Mouse (Mus musculus) midbrain, postnatal 0 days (tissue): ENCODE measurements around the gene Myoz1. TPM values are rescaled to one million over a fixed set of nuclear protein-coding genes. Genes with fewer than 3 reads are reported as not detected.
A peak's percentile ranks its signal among the peaks of the same experiment; 100 is the strongest.

ENCODE experiments used
- ATAC-seq: fragments of 200-750 bp; cut with Nextera tagmentation; 2 replicates; pipeline ENCODE4 v1.8.0; 2017; ENCODE audit warnings: moderate number of reproducible peaks, mild to moderate bottlenecking, moderate TSS enrichment, moderate library complexity; ENCODE audit not compliant: low FRiP score
- DNase-seq: peaks from one replicate; pipeline ENCODE4 v3.0.0-alpha.2; 2015; ENCODE audit warnings: low spot score
- H3K27ac ChIP-seq: fragments of 300-500 bp; sonication (generic); 2 replicates; pipeline ENCODE4 v1.5.1; 2014; ENCODE audit warnings: low read depth, mild to moderate bottlenecking, low read length, mixed read lengths
- H3K27me3 ChIP-seq: fragments of 300-500 bp; sonication (generic); 2 replicates; pipeline ENCODE4 v1.6.1; 2014; ENCODE audit warnings: low read length, control low read depth, mixed read lengths; ENCODE audit not compliant: insufficient read depth
- H3K36me3 ChIP-seq: fragments of 300-500 bp; sonication (generic); 2 replicates; pipeline ENCODE4 v1.6.1; 2014; ENCODE audit warnings: low read length, control low read depth, mixed read lengths; ENCODE audit not compliant: insufficient read depth
- H3K4me1 ChIP-seq: fragments of 300-500 bp; sonication (generic); 2 replicates; pipeline ENCODE4 v1.6.1; 2014; ENCODE audit warnings: mild to moderate bottlenecking, control low read depth, antibody characterized with exemption, low read length, mixed read lengths; ENCODE audit not compliant: insufficient read depth
- H3K4me2 ChIP-seq: fragments of 300-500 bp; sonication (generic); 2 replicates; pipeline ENCODE4 v1.6.1; 2014; ENCODE audit warnings: low read depth, mild to moderate bottlenecking, low read length, mixed read lengths; ENCODE audit not compliant: poor library complexity, severe bottlenecking
- H3K4me3 ChIP-seq: fragments of 300-500 bp; sonication (generic); 2 replicates; pipeline ENCODE4 v1.5.1; 2014; ENCODE audit warnings: low read depth, mild to moderate bottlenecking, low read length, moderate library complexity
- H3K9ac ChIP-seq: fragments of 300-500 bp; sonication (generic); replicated peaks from 2 replicates; pipeline ENCODE4 v1.6.1; 2014; ENCODE audit warnings: mild to moderate bottlenecking, low read length, moderate library complexity, mixed read lengths; ENCODE audit not compliant: poor library complexity, severe bottlenecking
- H3K9me3 ChIP-seq: fragments of 300-500 bp; sonication (generic); 2 replicates; pipeline ENCODE4 v1.6.1; 2016; ENCODE audit warnings: low read length, control low read depth
- CTCF ChIP-seq: IDR thresholded peaks from 2 replicates; pipeline ENCODE4 v1.5.1; 2016; ENCODE audit warnings: antibody characterized with exemption, mild to moderate bottlenecking
- WGBS: fragments of 180-500 bp; shearing (Covaris S2); extraction: QIAGEN DNeasy Blood & Tissue Kit; methylation state at CpG from one replicate; pipeline ENCODE4 v1.1.7; 2014; 5-methylcytosine and 5-hydroxymethylcytosine counted together
- polyA plus RNA-seq: library from polyadenylated mRNA; unstranded; fragments of >200 nt; fragmentation: Nextera tagmentation; extraction: Ambion mirVana; gene quantifications from 2 replicates; pipeline ENCODE4 v1.2.1, GENCODE M21; 2015
- total RNA-seq: library from RNA; depleted of rRNA; stranded (reverse); fragments of >200 nt; gene quantifications from 2 replicates; pipeline ENCODE4 v1.2.3, GENCODE M21; 2014

The Myoz1 gene
- total and polyA plus RNA-seq, 2 experiments from 2014 or later, result 0.56 TPM; not detected in 1

- Histone ChIP-seq H3K27me3 (no peaks in the 10 kb centered on the region), H3K4me2 (no peak overlapping the region), H3K4me3 (no peak overlapping the region), H3K36me3 (no peaks in the 10 kb centered on the region; the same call in 1 of the 2 replicates), H3K9me3 (no peaks in the 10 kb centered on the region), H3K4me1 (no peaks in the 10 kb centered on the region), H3K27ac (no peak overlapping the region), H3K9ac (no peak overlapping the region)
- 82% methylated on average over 2 of the region's 2 CpGs for WGBS
- TF ChIP-seq CTCF, result no peak
- no peak for ATAC-seq
- no peak for DNase-seq
These were observed 29.9 kb downstream of the Myoz1 start for GRCm38 (mm10) chr14:20626447-20626846.

GRCm38 (mm10) chr14:20622907-20623306 is 33.4 kb downstream of the Myoz1 start:
- no peak for ATAC-seq
- Histone ChIP-seq H3K9me3 (no peaks in the 10 kb centered on the region), H3K9ac (no peak overlapping the region), H3K4me1 (no peaks in the 10 kb centered on the region), H3K27ac (no peak overlapping the region), H3K27me3 (no peaks in the 10 kb centered on the region), H3K36me3 (no peaks in the 10 kb centered on the region), H3K4me3 (no peak overlapping the region), H3K4me2 (no peak overlapping the region)
- WGBS, result 96% methylated on average over 3 of the region's 3 CpGs
- DNase-seq, result no peak
- TF ChIP-seq CTCF, result no peak

GRCm38 (mm10) chr14:20622412-20622811 is 33.9 kb downstream of the Myoz1 start:
- no peak overlapping the region for H3K4me3 ChIP-seq
- no peaks in the 10 kb centered on the region for H3K9me3 ChIP-seq
- no peaks in the 10 kb centered on the region for H3K27me3 ChIP-seq
- TF ChIP-seq CTCF, result no peak
- ATAC-seq (no peak), DNase-seq (no peak)
- H3K4me2 ChIP-seq, result no peak overlapping the region
- H3K9ac ChIP-seq, result no peak overlapping the region
- WGBS, result 82% methylated on average over 2 of the region's 2 CpGs
- no peaks in the 10 kb centered on the region for H3K4me1 ChIP-seq
- H3K27ac ChIP-seq, result no peak overlapping the region
- no peaks in the 10 kb centered on the region for H3K36me3 ChIP-seq

GRCm38 (mm10) chr14:20621903-20622302 is 34.4 kb downstream of the Myoz1 start:
- Histone ChIP-seq H3K27ac (no peak overlapping the region), H3K9me3 (no peaks in the 10 kb centered on the region), H3K36me3 (no peaks in the 10 kb centered on the region), H3K4me2 (no peak overlapping the region), H3K9ac (no peak overlapping the region), H3K4me3 (no peak overlapping the region), H3K4me1 (no peaks in the 10 kb centered on the region), H3K27me3 (no peaks in the 10 kb centered on the region)
- 85% methylated on average over 2 of the region's 2 CpGs for WGBS
- DNase-seq, result no peak
- ATAC-seq, result no peak
- TF ChIP-seq CTCF, result no peak

GRCm38 (mm10) chr14:20619131-20619530 is 37.2 kb downstream of the Myoz1 start:
- H3K27me3 ChIP-seq, result no peaks in the 10 kb centered on the region
- H3K27ac ChIP-seq, result no peak overlapping the region
- ATAC-seq, result no peak
- H3K9ac ChIP-seq, result no peak overlapping the region
- H3K9me3 ChIP-seq, result no peaks in the 10 kb centered on the region
- H3K4me2 ChIP-seq, result no peak overlapping the region
- no peak overlapping the region for H3K4me3 ChIP-seq
- no peak for TF ChIP-seq CTCF
- peak; percentile 44 for DNase-seq
- no peaks in the 10 kb centered on the region for H3K4me1 ChIP-seq
- no peaks in the 10 kb centered on the region for H3K36me3 ChIP-seq

GRCm38 (mm10) chr14:20618211-20618610 is 38.1 kb downstream of the Myoz1 start:
- no peaks in the 10 kb centered on the region for H3K4me1 ChIP-seq
- H3K4me2 ChIP-seq, result no peak overlapping the region
- no peaks in the 10 kb centered on the region for H3K27me3 ChIP-seq
- no peak overlapping the region for H3K27ac ChIP-seq
- WGBS, result 81% methylated on average over 5 of the region's 5 CpGs
- no peak overlapping the region for H3K4me3 ChIP-seq
- DNase-seq (no peak), ATAC-seq (no peak)
- TF ChIP-seq CTCF, result no peak
- no peak overlapping the region for H3K9ac ChIP-seq
- H3K9me3 ChIP-seq, result no peaks in the 10 kb centered on the region
- no peaks in the 10 kb centered on the region for H3K36me3 ChIP-seq
